Mouse (Mus musculus): ENCODE measurements around the gene Cx3cl1. TPM values are rescaled to one million over a fixed set of nuclear protein-coding genes. Genes with fewer than 3 reads are reported as not detected.

Cx3cl1 gene
- polyA plus RNA-seq, 1 experiment from 2014 or later: 8.9 TPM

GRCm38 (mm10) chr8:94810855-94811254 lies 39.0 kb downstream of the Cx3cl1 start:
- no peak overlapping the region for H3K27ac ChIP-seq
- WGBS: 91% methylated on average over 5 of the region's 5 CpGs

GRCm38 (mm10) chr8:94811654-94812053 lies 39.8 kb downstream of the Cx3cl1 start:
- no peak for DNase-seq (ENCODE audit: extremely low spot score, low spot score)

More at GRCm38 (mm10) chr8:94810855-94811254, 39.0 kb downstream of the Cx3cl1 start:
- no peaks in the 10 kb centered on the region for H3K9me3 ChIP-seq
- H3K4me3 ChIP-seq: no peak overlapping the region
- H3K27me3 ChIP-seq (ENCODE audit: poor library complexity, severe bottlenecking): no peaks in the 10 kb centered on the region
- no peak for DNase-seq (ENCODE audit: extremely low spot score, low spot score)
- no peaks in the 10 kb centered on the region for H3K36me3 ChIP-seq (replicated peaks)
- peaks cover 13% of the 10 kb centered on the region for H3K4me1 ChIP-seq

GRCm38 (mm10) chr8:94812645-94813098 lies 40.9 kb downstream of the Cx3cl1 start:
- Histone ChIP-seq H3K27ac (peak overlapping the region; percentile 67), H3K36me3 (replicated peaks) (no peaks in the 10 kb centered on the region), H3K4me3 (peak overlapping the region; percentile 27; the same call in 1 of the 2 replicates), H3K9me3 (no peaks in the 10 kb centered on the region), H3K27me3 (ENCODE audit: poor library complexity, severe bottlenecking) (no peaks in the 10 kb centered on the region), H3K4me1 (peaks cover 8% of the 10 kb centered on the region)
- WGBS: 28% methylated on average over 6 of the region's 6 CpGs
- peak; percentile 83 for DNase-seq (ENCODE audit: extremely low spot score, low spot score)

More at GRCm38 (mm10) chr8:94811654-94812053, 39.8 kb downstream of the Cx3cl1 start:
- Histone ChIP-seq H3K4me3 (no peak overlapping the region), H3K27me3 (ENCODE audit: poor library complexity, severe bottlenecking) (no peaks in the 10 kb centered on the region), H3K4me1 (peaks cover 8% of the 10 kb centered on the region), H3K36me3 (replicated peaks) (no peaks in the 10 kb centered on the region), H3K27ac (no peak overlapping the region), H3K9me3 (no peaks in the 10 kb centered on the region)
- WGBS: 78% methylated on average over 6 of the region's 6 CpGs

GRCm38 (mm10) chr8:94814556-94814955 lies 42.7 kb downstream of the Cx3cl1 start:
- no peaks in the 10 kb centered on the region for H3K27me3 ChIP-seq (ENCODE audit: poor library complexity, severe bottlenecking)
- 0% methylated on average over 1 of the region's 1 CpGs for WGBS
- no peak overlapping the region for H3K27ac ChIP-seq
- H3K4me3 ChIP-seq: no peak overlapping the region
- no peak for DNase-seq (ENCODE audit: extremely low spot score, low spot score)
- H3K36me3 ChIP-seq (replicated peaks): no peaks in the 10 kb centered on the region
- H3K4me1 ChIP-seq: peaks cover 8% of the 10 kb centered on the region
- H3K9me3 ChIP-seq: no peaks in the 10 kb centered on the region

- DNase-seq (ENCODE audit: extremely low spot score, low spot score): no peak
- H3K27ac ChIP-seq: no peak overlapping the region
- no peak overlapping the region for H3K4me3 ChIP-seq
- H3K9me3 ChIP-seq: no peaks in the 10 kb centered on the region
- WGBS: 94% methylated on average over 11 of the region's 11 CpGs
- peaks cover 32% of the 10 kb centered on the region for H3K36me3 ChIP-seq (replicated peaks)
- H3K27me3 ChIP-seq (ENCODE audit: poor library complexity, severe bottlenecking): no peaks in the 10 kb centered on the region
- peaks cover 15% of the 10 kb centered on the region for H3K4me1 ChIP-seq
These were observed 46.1 kb downstream of the Cx3cl1 start for GRCm38 (mm10) chr8:94817933-94818332.

- no peak for DNase-seq (ENCODE audit: extremely low spot score, low spot score)
- peaks cover 50% of the 10 kb centered on the region for H3K36me3 ChIP-seq (replicated peaks)
These were observed 47.9 kb downstream of the Cx3cl1 start for GRCm38 (mm10) chr8:94819671-94820179.

GRCm38 (mm10) chr8:94820553-94820952 lies 48.7 kb downstream of the Cx3cl1 start:
- peaks cover 58% of the 10 kb centered on the region for H3K36me3 ChIP-seq (replicated peaks)
- H3K4me1 ChIP-seq: peaks cover 17% of the 10 kb centered on the region
- no peak for DNase-seq (ENCODE audit: extremely low spot score, low spot score)
- H3K27me3 ChIP-seq (ENCODE audit: poor library complexity, severe bottlenecking): no peaks in the 10 kb centered on the region
- H3K9me3 ChIP-seq: no peaks in the 10 kb centered on the region
- no peak overlapping the region for H3K27ac ChIP-seq
- WGBS: 88% methylated on average over 7 of the region's 7 CpGs
- H3K4me3 ChIP-seq: no peak overlapping the region

More at GRCm38 (mm10) chr8:94819671-94820179, 47.9 kb downstream of the Cx3cl1 start:
- no peaks in the 10 kb centered on the region for H3K27me3 ChIP-seq (ENCODE audit: poor library complexity, severe bottlenecking)
- H3K4me3 ChIP-seq: no peak overlapping the region
- WGBS: 86% methylated on average over 6 of the region's 6 CpGs
- H3K27ac ChIP-seq: no peak overlapping the region
- H3K9me3 ChIP-seq: no peaks in the 10 kb centered on the region
- H3K4me1 ChIP-seq: peaks cover 17% of the 10 kb centered on the region

GRCm38 (mm10) chr8:94821381-94821780 lies 49.6 kb downstream of the Cx3cl1 start:
- H3K27me3 ChIP-seq (ENCODE audit: poor library complexity, severe bottlenecking): no peaks in the 10 kb centered on the region
- peaks cover 17% of the 10 kb centered on the region for H3K4me1 ChIP-seq
- H3K4me3 ChIP-seq: no peak overlapping the region
- 82% methylated on average over 2 of the region's 2 CpGs for WGBS
- DNase-seq (ENCODE audit: extremely low spot score, low spot score): no peak
- no peak overlapping the region for H3K27ac ChIP-seq
- peaks cover 67% of the 10 kb centered on the region for H3K36me3 ChIP-seq (replicated peaks)
- H3K9me3 ChIP-seq: no peaks in the 10 kb centered on the region

- no peaks in the 10 kb centered on the region for H3K9me3 ChIP-seq
- peaks cover 17% of the 10 kb centered on the region for H3K4me1 ChIP-seq
- WGBS: 78% methylated on average over 23 of the region's 23 CpGs
- no peak overlapping the region for H3K4me3 ChIP-seq
- peak; percentile 56 for DNase-seq (ENCODE audit: extremely low spot score, low spot score)
- H3K27ac ChIP-seq: no peak overlapping the region
- H3K27me3 ChIP-seq (ENCODE audit: poor library complexity, severe bottlenecking): no peaks in the 10 kb centered on the region
- peaks cover 80% of the 10 kb centered on the region for H3K36me3 ChIP-seq (replicated peaks)
These were observed 51.1 kb downstream of the Cx3cl1 start for GRCm38 (mm10) chr8:94822637-94823560.

GRCm38 (mm10) chr8:94825170-94825569 lies 53.4 kb downstream of the Cx3cl1 start:
- Histone ChIP-seq H3K36me3 (replicated peaks) (peaks cover 98% of the 10 kb centered on the region), H3K4me1 (peaks cover 17% of the 10 kb centered on the region)
- 88% methylated on average over 6 of the region's 6 CpGs for WGBS

GRCm38 (mm10) chr8:94826210-94826609 lies 54.4 kb downstream of the Cx3cl1 start:
- H3K27ac ChIP-seq: no peak overlapping the region
- H3K4me1 ChIP-seq: peaks cover 17% of the 10 kb centered on the region
- H3K9me3 ChIP-seq: peaks cover 6% of the 10 kb centered on the region; the same call in 1 of the 2 replicates
- no peak overlapping the region for H3K4me3 ChIP-seq
- DNase-seq (ENCODE audit: extremely low spot score, low spot score): no peak
- 94% methylated on average over 5 of the region's 5 CpGs for WGBS
- peaks cover 98% of the 10 kb centered on the region for H3K36me3 ChIP-seq (replicated peaks)
- no peaks in the 10 kb centered on the region for H3K27me3 ChIP-seq (ENCODE audit: poor library complexity, severe bottlenecking)

More at GRCm38 (mm10) chr8:94825170-94825569, 53.4 kb downstream of the Cx3cl1 start:
- Histone ChIP-seq H3K27ac (no peak overlapping the region), H3K27me3 (ENCODE audit: poor library complexity, severe bottlenecking) (no peaks in the 10 kb centered on the region), H3K9me3 (peaks cover 1% of the 10 kb centered on the region; the same call in 1 of the 2 replicates), H3K4me3 (no peak overlapping the region)
- DNase-seq (ENCODE audit: extremely low spot score, low spot score): no peak

GRCm38 (mm10) chr8:94828284-94828683 lies 56.5 kb downstream of the Cx3cl1 start:
- 93% methylated on average over 6 of the region's 6 CpGs for WGBS
- peaks cover 6% of the 10 kb centered on the region; the same call in 1 of the 2 replicates for H3K9me3 ChIP-seq
- no peaks in the 10 kb centered on the region for H3K4me1 ChIP-seq
- DNase-seq (ENCODE audit: extremely low spot score, low spot score): no peak
- H3K36me3 ChIP-seq (replicated peaks): peaks cover 93% of the 10 kb centered on the region
- H3K27me3 ChIP-seq (ENCODE audit: poor library complexity, severe bottlenecking): no peaks in the 10 kb centered on the region
- no peak overlapping the region for H3K4me3 ChIP-seq
- no peak overlapping the region for H3K27ac ChIP-seq

Data from forebrain, embryonic 10.5 days (tissue).